Mouse (Mus musculus): ENCODE measurements around the gene Mpp5. TPM values are rescaled to one million over a fixed set of nuclear protein-coding genes. Genes with fewer than 3 reads are reported as not detected.

The Mpp5 gene
- total RNA-seq, 1 experiment, result 19.9 TPM

GRCm38 (mm10) chr12:78842429-78842828 is 93.7 kb downstream of the Mpp5 start:
- Histone ChIP-seq H3K4me1 (ENCODE audit: control insufficient read depth in 2 of 2, insufficient read depth in 2 of 2, low read length in 2 of 2, poor library complexity in 1 of 2) (no peaks in the 10 kb centered on the region), H3K9me3 (ENCODE audit: control insufficient read depth, insufficient read depth, low read depth, low read length) (no peaks in the 10 kb centered on the region; the same call in 1 of the 2 replicates), H3K27ac (ENCODE audit: insufficient read depth, low read depth, low read length, poor library complexity, severe bottlenecking) (no peak overlapping the region), H3K4me3 (ENCODE audit: insufficient read depth in 1 of 2, low read depth in 1 of 2, low read length in 2 of 2, poor library complexity in 1 of 2, severe bottlenecking in 1 of 2) (no peak overlapping the region), H3K36me3 (ENCODE audit: control insufficient read depth, insufficient read depth, low read length, poor library complexity, severe bottlenecking) (peaks cover 14% of the 10 kb centered on the region), H3K9ac (ENCODE audit: insufficient read depth, low read depth, low read length, poor library complexity, severe bottlenecking) (no peak overlapping the region)
- no peak for TF ChIP-seq CHD2 (IDR thresholded peaks at IDR 0.05; ENCODE audit: low read depth, low read length)
- in situ Hi-C loops (cut with MboI; ENCODE audit: low sequenced_read_pairs in 2 of 2, unreplicated experiment in 2 of 2), result no loop called here
- DNase-seq (ENCODE audit: low read depth, low spot score), result no peak

- Histone ChIP-seq H3K27ac (ENCODE audit: insufficient read depth, low read depth, low read length, poor library complexity, severe bottlenecking) (no peak overlapping the region), H3K4me1 (ENCODE audit: control insufficient read depth in 2 of 2, insufficient read depth in 2 of 2, low read length in 2 of 2, poor library complexity in 1 of 2) (no peaks in the 10 kb centered on the region), H3K36me3 (ENCODE audit: control insufficient read depth, insufficient read depth, low read length, poor library complexity, severe bottlenecking) (peaks cover 23% of the 10 kb centered on the region), H3K4me3 (ENCODE audit: insufficient read depth in 1 of 2, low read depth in 1 of 2, low read length in 2 of 2, poor library complexity in 1 of 2, severe bottlenecking in 1 of 2) (no peak overlapping the region), H3K9ac (ENCODE audit: insufficient read depth, low read depth, low read length, poor library complexity, severe bottlenecking) (no peak overlapping the region), H3K9me3 (ENCODE audit: control insufficient read depth, insufficient read depth, low read depth, low read length) (peaks cover 2% of the 10 kb centered on the region; the same call in 1 of the 2 replicates)
- no peak for TF ChIP-seq HCFC1 (IDR thresholded peaks at IDR 0.05; ENCODE audit: borderline replicate concordance, insufficient read depth, low read length)
- no peak for TF ChIP-seq ZNF384 (IDR thresholded peaks at IDR 0.05; ENCODE audit: low read depth, low read length)
- no peak for TF ChIP-seq MAFK (IDR thresholded peaks at IDR 0.05; ENCODE audit: insufficient read depth, low read depth, low read length)
- no peak for TF ChIP-seq ZC3H11A (IDR thresholded peaks at IDR 0.05; ENCODE audit: borderline replicate concordance, low read depth, low read length)
- TF ChIP-seq CHD2 (IDR thresholded peaks at IDR 0.05; ENCODE audit: low read depth, low read length), result no peak
- in situ Hi-C loops (cut with MboI; ENCODE audit: low sequenced_read_pairs in 2 of 2, unreplicated experiment in 2 of 2), result no loop called here
- DNase-seq (ENCODE audit: low read depth, low spot score), result no peak
Observed at GRCm38 (mm10) chr12:78848246-78848645, 99.5 kb downstream of the Mpp5 start.

DNA sequence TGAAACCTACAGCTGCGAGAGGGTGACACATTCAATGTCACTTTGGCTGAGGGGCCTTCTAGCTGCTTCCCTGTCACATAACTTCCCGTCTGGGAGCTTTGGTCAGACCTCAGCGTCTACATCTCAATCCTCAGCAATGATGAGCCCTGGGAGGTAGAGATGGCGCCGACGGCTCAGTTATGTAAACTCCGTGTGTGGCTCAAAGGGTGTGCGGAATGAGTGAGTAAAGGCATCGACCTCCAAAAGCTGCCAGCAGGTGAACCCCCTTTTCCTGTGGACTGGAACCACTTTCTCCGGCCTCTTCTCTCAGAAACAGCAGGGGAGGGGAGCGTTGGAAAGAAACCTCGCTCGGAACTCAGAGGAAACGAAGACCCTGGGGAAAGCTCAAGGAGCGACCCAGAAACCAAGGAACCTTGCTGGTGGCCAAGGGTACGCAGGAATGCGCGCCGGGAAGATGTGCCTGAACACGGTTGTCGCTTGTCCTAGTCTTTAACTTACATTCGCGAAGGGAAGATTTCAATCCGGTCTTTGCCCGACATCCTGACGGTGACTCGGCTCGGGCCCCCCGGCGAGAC is 112.3 kb downstream of the Mpp5 start:
- Histone ChIP-seq H3K4me1 (ENCODE audit: control insufficient read depth in 2 of 2, insufficient read depth in 2 of 2, low read length in 2 of 2, poor library complexity in 1 of 2) (peaks cover 3 to 4% of the 10 kb centered on the region in 2 experiments; a peak in 3 of 4 replicates), H3K9ac (ENCODE audit: insufficient read depth, low read depth, low read length, poor library complexity, severe bottlenecking) (peak overlapping the region; percentile 84), H3K27ac (ENCODE audit: insufficient read depth, low read depth, low read length, poor library complexity, severe bottlenecking) (peak overlapping the region; percentile 32), H3K9me3 (ENCODE audit: control insufficient read depth, insufficient read depth, low read depth, low read length) (no peaks in the 10 kb centered on the region), H3K4me3 (ENCODE audit: insufficient read depth in 1 of 2, low read depth in 1 of 2, low read length in 2 of 2, poor library complexity in 1 of 2, severe bottlenecking in 1 of 2) (peak overlapping the region; percentile 76 to 79), H3K36me3 (ENCODE audit: control insufficient read depth, insufficient read depth, low read length, poor library complexity, severe bottlenecking) (no peaks in the 10 kb centered on the region; the same call in 1 of the 2 replicates)
- TF ChIP-seq HCFC1 (IDR thresholded peaks at IDR 0.05; ENCODE audit: borderline replicate concordance, insufficient read depth, low read length), result no peak
- TF ChIP-seq MAFK (IDR thresholded peaks at IDR 0.05; ENCODE audit: insufficient read depth, low read depth, low read length), result 0 out of 2 replicates have a peak, but pooled peaks have one; percentile 18
- TF ChIP-seq ZNF384 (IDR thresholded peaks at IDR 0.05; ENCODE audit: low read depth, low read length), result no peak
- TF ChIP-seq CHD2 (IDR thresholded peaks at IDR 0.05; ENCODE audit: low read depth, low read length), result no peak
- TF ChIP-seq ZC3H11A (IDR thresholded peaks at IDR 0.05; ENCODE audit: borderline replicate concordance, low read depth, low read length), result no peak
- in situ Hi-C loops (cut with MboI; ENCODE audit: low sequenced_read_pairs in 2 of 2, unreplicated experiment in 2 of 2), result no loop called here
- DNase-seq (ENCODE audit: low read depth, low spot score), result no peak

DNA sequence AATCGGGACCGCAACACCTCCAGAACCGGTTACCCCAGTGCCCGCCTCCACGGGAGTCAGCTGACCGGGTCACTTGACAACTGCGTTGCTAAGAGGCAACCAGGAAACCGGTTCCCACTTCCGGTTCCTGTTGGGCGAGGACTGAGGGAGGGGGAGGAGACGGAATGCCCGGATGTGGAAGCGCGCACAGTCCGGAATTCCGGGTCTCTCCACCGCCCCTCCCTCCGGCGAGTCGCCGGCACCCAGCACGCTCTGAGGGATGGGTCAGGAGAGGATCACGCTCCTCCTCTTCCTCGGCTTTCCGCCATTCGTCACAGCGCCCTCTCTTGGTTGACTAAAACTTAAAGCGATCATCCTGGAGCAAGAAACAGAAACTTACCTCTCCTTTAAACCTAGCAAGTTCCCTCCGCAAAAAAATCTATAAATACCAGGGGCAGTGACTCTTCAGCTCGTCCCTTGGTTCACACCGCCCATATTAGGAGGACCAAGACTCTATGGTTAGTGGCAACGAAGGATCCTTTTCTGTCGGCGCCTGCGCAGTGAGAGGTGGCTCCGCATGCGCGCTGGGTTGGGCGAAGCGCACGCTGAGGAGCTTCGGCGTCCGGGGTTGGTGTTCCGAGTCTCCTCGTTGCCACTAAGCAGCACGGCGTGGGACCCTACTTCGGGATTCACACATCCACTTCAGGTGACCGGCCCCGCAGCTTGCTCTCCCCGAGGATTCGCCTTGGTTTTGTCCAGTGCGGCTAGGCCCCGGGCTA is 113.0 kb downstream of the Mpp5 start, which contains the start of the genes Atp6v1d and Eif2s1:
TSS of gene Atp6v1d (minus strand) at position 143 of the 758 bp plus-strand sequence.
TSS of gene Eif2s1 (plus strand) at position 324 of the 758 bp plus-strand sequence.
- in situ Hi-C loops (cut with MboI; ENCODE audit: low sequenced_read_pairs in 2 of 2, unreplicated experiment in 2 of 2), result no loop called here
- H3K27ac ChIP-seq (ENCODE audit: insufficient read depth, low read depth, low read length, poor library complexity, severe bottlenecking), result peak within 1 kb of the TSS; percentile 82

More for the DNA sequence above, 113.0 kb downstream of the Mpp5 start, which contains the start of the genes Atp6v1d and Eif2s1:
- Histone ChIP-seq H3K4me1 (ENCODE audit: control insufficient read depth in 2 of 2, insufficient read depth in 2 of 2, low read length in 2 of 2, poor library complexity in 1 of 2) (peaks cover 3 to 4% of the 10 kb centered on the region in 2 experiments; a peak in 3 of 4 replicates), H3K9me3 (ENCODE audit: control insufficient read depth, insufficient read depth, low read depth, low read length) (no peaks in the 10 kb centered on the region), H3K9ac (ENCODE audit: insufficient read depth, low read depth, low read length, poor library complexity, severe bottlenecking) (peak within 1 kb of the TSS; percentile 96), H3K4me3 (ENCODE audit: insufficient read depth in 1 of 2, low read depth in 1 of 2, low read length in 2 of 2, poor library complexity in 1 of 2, severe bottlenecking in 1 of 2) (peak within 1 kb of the TSS; percentile 76 to 93), H3K36me3 (ENCODE audit: control insufficient read depth, insufficient read depth, low read length, poor library complexity, severe bottlenecking) (no peaks in the 10 kb centered on the region; the same call in 1 of the 2 replicates)
- TF ChIP-seq HCFC1 (IDR thresholded peaks at IDR 0.05; ENCODE audit: borderline replicate concordance, insufficient read depth, low read length) (peak; percentile 67; the same call in 1 of the 2 replicates), CHD2 (IDR thresholded peaks at IDR 0.05; ENCODE audit: low read depth, low read length) (no peak)
- peak; percentile 98 for DNase-seq (ENCODE audit: low read depth, low spot score)

All from ES-E14 (cell line).